Mouse (Mus musculus): ENCODE measurements at regions not wholly inside any gene's neighbourhood (a gene's known extent, or its start where the extent isn't known, plus 50 kb on each side); places are given as distances from the start of the nearest gene placed in this dataset.

- peak; percentile 37 for DNase-seq
These were observed 83.5 kb upstream of the Rapgef5 start for GRCm38 (mm10) chr12:117432788-117433187.

- DNase-seq, result no peak
These were observed 79.3 kb upstream of the Rapgef5 start for GRCm38 (mm10) chr12:117437011-117437410.

- peak; percentile 35 for DNase-seq
These were observed 77.2 kb upstream of the Rapgef5 start for GRCm38 (mm10) chr12:117439015-117439605.

- DNase-seq, result no peak
These were observed 71.9 kb upstream of the Rapgef5 start for GRCm38 (mm10) chr12:117444247-117444989.

GRCm38 (mm10) chr12:117447223-117447622 lies 69.1 kb upstream of the Rapgef5 start:
- peak; percentile 47 for DNase-seq

- no peak for DNase-seq
These were observed 68.2 kb upstream of the Rapgef5 start for GRCm38 (mm10) chr12:117447843-117448728.

- DNase-seq, result no peak
These were observed 67.2 kb upstream of the Rapgef5 start for GRCm38 (mm10) chr12:117449080-117449479.

GRCm38 (mm10) chr12:117450106-117450505 lies 66.2 kb upstream of the Rapgef5 start:
- DNase-seq, result peak; percentile 33

GRCm38 (mm10) chr12:117450871-117451270 lies 65.4 kb upstream of the Rapgef5 start:
- no peak for DNase-seq

- peak; percentile 55 for DNase-seq
These were observed 64.8 kb upstream of the Rapgef5 start for GRCm38 (mm10) chr12:117451441-117451840.

GRCm38 (mm10) chr12:117455800-117456199 lies 60.5 kb upstream of the Rapgef5 start:
- DNase-seq, result no peak

- peak; percentile 61 for DNase-seq
These were observed 57.9 kb upstream of the Rapgef5 start for GRCm38 (mm10) chr12:117458132-117459070.

- no peak for DNase-seq
These were observed 56.7 kb upstream of the Rapgef5 start for GRCm38 (mm10) chr12:117459541-117459940.

- no peak for DNase-seq
These were observed 51.1 kb upstream of the Rapgef5 start for GRCm38 (mm10) chr12:117465206-117465605.

- no peak for DNase-seq
These were observed 50.3 kb upstream of the Rapgef5 start for GRCm38 (mm10) chr12:117465998-117466397.

Data from lung, postnatal 36 days (tissue).